Mouse (Mus musculus): ENCODE measurements at regions not wholly inside any gene's neighbourhood (a gene's known extent, or its start where the extent isn't known, plus 50 kb on each side); places are given as distances from the start of the nearest gene placed in this dataset.

- 60% methylated on average over 14 of the region's 14 CpGs for WGBS (ENCODE audit: insufficient replicate concordance)
- H3K27ac ChIP-seq (ENCODE audit: low read depth), result no peak overlapping the region
- H3K4me2 ChIP-seq (ENCODE audit: low read depth, low read length), result no peak overlapping the region
- ATAC-seq, result no peak
- no peak for TF ChIP-seq CTCF (IDR thresholded peaks at IDR 0.05; ENCODE audit: low read depth)
- TF ChIP-seq EP300 (IDR thresholded peaks at IDR 0.05; ENCODE audit: low read depth), result no peak
- no peaks in the 10 kb centered on the region for H3K36me3 ChIP-seq (replicated peaks; ENCODE audit: insufficient read depth, low read length)
- no peaks in the 10 kb centered on the region for H3K27me3 ChIP-seq (ENCODE audit: insufficient read depth, low read length)
- H3K9ac ChIP-seq (replicated peaks), result no peak overlapping the region
- no peak overlapping the region for H3K4me3 ChIP-seq (ENCODE audit: low read depth, low read length)
- no peak for DNase-seq
- no peaks in the 10 kb centered on the region for H3K9me3 ChIP-seq (ENCODE audit: low read length)
- no peaks in the 10 kb centered on the region for H3K4me1 ChIP-seq (ENCODE audit: insufficient read depth)
These were observed 91.3 kb upstream of the Card11 start for GRCm38 (mm10) chr5:141091676-141092075.

- Histone ChIP-seq H3K36me3 (replicated peaks; ENCODE audit: insufficient read depth, low read length) (no peaks in the 10 kb centered on the region), H3K9ac (replicated peaks) (no peak overlapping the region), H3K4me1 (ENCODE audit: insufficient read depth) (no peaks in the 10 kb centered on the region), H3K9me3 (ENCODE audit: low read length) (no peaks in the 10 kb centered on the region), H3K27me3 (ENCODE audit: insufficient read depth, low read length) (no peaks in the 10 kb centered on the region), H3K4me3 (ENCODE audit: low read depth, low read length) (no peak overlapping the region), H3K4me2 (ENCODE audit: low read depth, low read length) (no peak overlapping the region), H3K27ac (ENCODE audit: low read depth) (no peak overlapping the region)
- ATAC-seq (no peak), DNase-seq (peak; percentile 45)
- no peak for TF ChIP-seq EP300 (IDR thresholded peaks at IDR 0.05; ENCODE audit: low read depth)
- peak; percentile 67 for TF ChIP-seq CTCF (IDR thresholded peaks at IDR 0.05; ENCODE audit: low read depth)
- 27% methylated on average over 4 of the region's 4 CpGs for WGBS (ENCODE audit: insufficient replicate concordance)
These were observed 93.3 kb upstream of the Card11 start for GRCm38 (mm10) chr5:141093641-141094040.

GRCm38 (mm10) chr5:141097878-141098277, 97.5 kb upstream of the Card11 start:
- no peak for DNase-seq
- H3K4me3 ChIP-seq (ENCODE audit: low read depth, low read length), result no peak overlapping the region
- H3K9ac ChIP-seq (replicated peaks), result no peak overlapping the region
- H3K27ac ChIP-seq (ENCODE audit: low read depth), result no peak overlapping the region
- H3K4me2 ChIP-seq (ENCODE audit: low read depth, low read length), result no peak overlapping the region
- 40% methylated on average over 4 of the region's 4 CpGs for WGBS (ENCODE audit: insufficient replicate concordance)
- ATAC-seq, result no peak
- H3K4me1 ChIP-seq (ENCODE audit: insufficient read depth), result no peaks in the 10 kb centered on the region
- no peaks in the 10 kb centered on the region for H3K27me3 ChIP-seq (ENCODE audit: insufficient read depth, low read length)
- H3K36me3 ChIP-seq (replicated peaks; ENCODE audit: insufficient read depth, low read length), result no peaks in the 10 kb centered on the region
- H3K9me3 ChIP-seq (ENCODE audit: low read length), result no peaks in the 10 kb centered on the region
- TF ChIP-seq CTCF (IDR thresholded peaks at IDR 0.05; ENCODE audit: low read depth) (no peak), EP300 (IDR thresholded peaks at IDR 0.05; ENCODE audit: low read depth) (no peak)

- Histone ChIP-seq H3K4me3 (ENCODE audit: low read depth, low read length) (no peak overlapping the region), H3K9ac (replicated peaks) (no peak overlapping the region), H3K9me3 (ENCODE audit: low read length) (no peaks in the 10 kb centered on the region), H3K27ac (ENCODE audit: low read depth) (no peak overlapping the region), H3K36me3 (replicated peaks; ENCODE audit: insufficient read depth, low read length) (no peaks in the 10 kb centered on the region), H3K4me1 (ENCODE audit: insufficient read depth) (no peaks in the 10 kb centered on the region), H3K27me3 (ENCODE audit: insufficient read depth, low read length) (no peaks in the 10 kb centered on the region), H3K4me2 (ENCODE audit: low read depth, low read length) (no peak overlapping the region)
- DNase-seq (no peak), ATAC-seq (no peak)
- TF ChIP-seq CTCF (IDR thresholded peaks at IDR 0.05; ENCODE audit: low read depth) (peak; percentile 25; the same call in 1 of the 2 replicates), EP300 (IDR thresholded peaks at IDR 0.05; ENCODE audit: low read depth) (no peak)
- 80% methylated on average over 3 of the region's 3 CpGs for WGBS (ENCODE audit: insufficient replicate concordance)
These were observed 111.3 kb upstream of the Card11 start for GRCm38 (mm10) chr5:141111666-141112065.

- H3K27ac ChIP-seq (ENCODE audit: low read depth), result no peak overlapping the region
- 62% methylated on average over 4 of the region's 4 CpGs for WGBS (ENCODE audit: insufficient replicate concordance)
- no peak for ATAC-seq
- no peaks in the 10 kb centered on the region for H3K9me3 ChIP-seq (ENCODE audit: low read length)
- H3K4me1 ChIP-seq (ENCODE audit: insufficient read depth), result no peaks in the 10 kb centered on the region
- H3K36me3 ChIP-seq (replicated peaks; ENCODE audit: insufficient read depth, low read length), result no peaks in the 10 kb centered on the region
- no peak overlapping the region for H3K9ac ChIP-seq (replicated peaks)
- H3K4me3 ChIP-seq (ENCODE audit: low read depth, low read length), result no peak overlapping the region
- no peaks in the 10 kb centered on the region for H3K27me3 ChIP-seq (ENCODE audit: insufficient read depth, low read length)
- no peak overlapping the region for H3K4me2 ChIP-seq (ENCODE audit: low read depth, low read length)
- TF ChIP-seq CTCF (IDR thresholded peaks at IDR 0.05; ENCODE audit: low read depth) (no peak), EP300 (IDR thresholded peaks at IDR 0.05; ENCODE audit: low read depth) (no peak)
- DNase-seq, result no peak
These were observed 115.0 kb upstream of the Card11 start for GRCm38 (mm10) chr5:141115273-141115904.

GRCm38 (mm10) chr5:141115963-141116362, 115.6 kb upstream of the Card11 start:
- Histone ChIP-seq H3K36me3 (replicated peaks; ENCODE audit: insufficient read depth, low read length) (no peaks in the 10 kb centered on the region), H3K4me2 (ENCODE audit: low read depth, low read length) (no peak overlapping the region), H3K27ac (ENCODE audit: low read depth) (no peak overlapping the region), H3K27me3 (ENCODE audit: insufficient read depth, low read length) (no peaks in the 10 kb centered on the region), H3K9ac (replicated peaks) (no peak overlapping the region), H3K9me3 (ENCODE audit: low read length) (no peaks in the 10 kb centered on the region), H3K4me1 (ENCODE audit: insufficient read depth) (no peaks in the 10 kb centered on the region), H3K4me3 (ENCODE audit: low read depth, low read length) (no peak overlapping the region)
- DNase-seq (no peak), ATAC-seq (no peak)
- TF ChIP-seq CTCF (IDR thresholded peaks at IDR 0.05; ENCODE audit: low read depth) (no peak), EP300 (IDR thresholded peaks at IDR 0.05; ENCODE audit: low read depth) (no peak)
- WGBS (ENCODE audit: insufficient replicate concordance), result 86% methylated on average over 8 of the region's 8 CpGs
